Mouse (Mus musculus): ENCODE results near the gene Pla2g7. TPM values are rescaled to one million over a fixed set of nuclear protein-coding genes. Genes with fewer than 3 reads are reported as not detected.

Pla2g7 gene
- polyA plus RNA-seq, 1 experiment from 2014 or later, result 8.5 TPM

DNA sequence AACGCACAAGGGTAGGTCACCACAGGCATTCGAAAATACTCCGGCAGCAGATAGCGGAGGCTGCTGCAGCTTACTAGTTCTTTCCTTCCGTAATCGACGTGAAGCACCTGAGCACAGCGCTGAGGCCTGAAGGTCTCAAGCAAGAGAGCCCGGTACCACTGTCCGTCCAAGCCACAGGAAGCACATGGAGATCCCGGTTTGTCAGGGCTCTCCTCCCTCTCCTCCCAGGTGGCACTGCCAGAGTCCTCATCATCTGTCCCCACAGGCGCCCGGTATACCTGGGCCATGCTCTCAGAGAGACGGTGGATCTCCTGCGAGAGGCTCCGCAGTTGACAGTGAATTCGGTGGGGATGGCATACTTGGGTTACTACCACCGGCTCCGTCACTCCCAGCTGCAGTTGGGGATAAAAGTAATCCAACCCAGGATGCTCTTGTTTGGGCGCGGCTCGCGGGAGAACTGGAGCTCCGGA, 61.2 kb downstream of the Pla2g7 start:
- peaks cover 40% of the 10 kb centered on the region for H3K27me3 ChIP-seq
- no peak for ATAC-seq (ENCODE audit: insufficient number of reproducible peaks, insufficient read depth, low FRiP score, low TSS enrichment)
- no peak overlapping the region for H3K27ac ChIP-seq
- no peak overlapping the region; the same call in 1 of the 2 replicates for H3K9ac ChIP-seq
- 23% methylated on average over 24 of the region's 24 CpGs for WGBS
- H3K4me2 ChIP-seq (replicated peaks), result peak overlapping the region; percentile 86
- no peaks in the 10 kb centered on the region for H3K36me3 ChIP-seq
- H3K4me1 ChIP-seq, result peaks cover 16% of the 10 kb centered on the region
- H3K4me3 ChIP-seq, result peak overlapping the region; percentile 44
- H3K9me3 ChIP-seq, result no peaks in the 10 kb centered on the region

DNA sequence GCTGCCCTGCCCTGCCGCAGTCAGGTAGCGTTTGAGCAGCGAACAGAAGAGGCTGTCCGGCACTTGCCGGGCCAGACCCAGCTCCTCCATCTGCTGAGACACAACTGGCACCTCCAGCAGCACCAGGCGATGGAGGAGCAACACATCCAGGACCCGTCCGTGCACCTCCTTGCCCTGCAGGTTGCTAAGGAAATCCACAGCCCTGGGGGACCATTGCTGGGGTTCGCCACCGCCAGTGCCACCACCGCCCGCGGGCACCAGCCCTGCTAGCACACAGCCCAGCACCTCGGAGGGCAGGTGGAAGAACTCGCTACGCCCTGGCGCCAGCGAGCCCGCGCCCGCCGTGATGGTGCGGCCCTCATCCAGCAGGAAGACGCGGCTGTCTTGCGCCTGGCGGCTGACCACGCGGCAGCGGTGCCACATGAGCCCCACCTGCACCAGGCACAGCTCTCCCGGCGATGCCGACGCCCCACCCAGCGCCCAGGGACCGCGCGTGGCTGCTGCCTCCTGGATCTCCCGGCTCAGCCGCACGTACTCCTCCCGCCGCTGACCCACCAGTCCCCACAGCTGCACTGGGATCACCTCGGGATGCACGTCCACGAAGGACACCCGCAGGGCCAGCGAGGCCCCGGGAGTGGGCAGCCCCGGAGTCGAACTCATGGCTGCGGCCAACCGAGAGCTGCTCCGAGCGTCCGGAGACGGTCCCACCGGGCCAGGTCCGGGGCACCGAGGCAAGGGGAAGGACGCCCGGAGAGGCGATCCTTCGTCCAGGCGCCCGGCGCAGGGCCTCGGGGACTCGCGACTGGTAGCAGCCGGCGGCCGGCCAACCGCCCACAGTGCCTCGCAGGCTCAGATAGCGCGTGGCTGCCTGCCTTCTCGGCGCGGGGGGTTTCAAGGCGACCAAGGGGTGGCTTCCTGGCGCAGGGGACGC, 61.9 kb downstream of the Pla2g7 start, which contains the start of gene Tdrd6:
Gene Tdrd6, minus strand, starts transcription at position 804 of the 931 bp plus-strand sequence.
- WGBS, result 3% methylated on average over 83 of the region's 83 CpGs
- peak within 1 kb of the TSS; percentile 86 for H3K4me2 ChIP-seq (replicated peaks)
- 0 out of 2 replicates have a peak, but pooled peaks have one; percentile 52 for ATAC-seq (ENCODE audit: insufficient number of reproducible peaks, insufficient read depth, low FRiP score, low TSS enrichment)
- H3K9me3 ChIP-seq, result no peaks in the 10 kb centered on the region
- peaks cover 16% of the 10 kb centered on the region for H3K4me1 ChIP-seq
- H3K36me3 ChIP-seq, result no peaks in the 10 kb centered on the region
- no peak within 1 kb of the TSS for H3K27ac ChIP-seq
- H3K4me3 ChIP-seq, result peak within 1 kb of the TSS; percentile 44
- H3K9ac ChIP-seq, result peak within 1 kb of the TSS; percentile 42
- H3K27me3 ChIP-seq, result peaks cover 40% of the 10 kb centered on the region

DNA sequence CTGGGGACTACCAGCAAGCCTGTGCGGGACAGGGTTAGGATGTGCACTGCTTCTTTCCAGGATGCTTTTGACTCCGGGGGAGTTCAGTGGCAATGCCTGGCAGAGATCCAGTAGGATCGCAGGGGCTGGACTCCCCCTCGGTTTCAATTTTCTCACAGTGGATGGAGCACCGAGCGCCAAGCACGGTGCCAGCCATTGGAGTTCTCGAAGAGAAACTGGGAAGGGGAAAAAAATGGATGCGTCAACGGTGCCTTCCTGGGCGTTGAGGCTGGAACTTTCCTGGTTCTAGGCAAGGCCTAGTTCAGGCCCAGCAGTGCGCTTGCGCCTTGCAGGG, 62.5 kb downstream of the Pla2g7 start:
- Histone ChIP-seq H3K4me3 (peak overlapping the region; percentile 44), H3K4me2 (replicated peaks) (peak overlapping the region; percentile 86), H3K4me1 (peaks cover 16% of the 10 kb centered on the region), H3K36me3 (no peaks in the 10 kb centered on the region), H3K27ac (no peak overlapping the region), H3K9ac (no peak overlapping the region), H3K9me3 (no peaks in the 10 kb centered on the region), H3K27me3 (peaks cover 40% of the 10 kb centered on the region)
- ATAC-seq (ENCODE audit: insufficient number of reproducible peaks, insufficient read depth, low FRiP score, low TSS enrichment), result no peak
- 41% methylated on average over 13 of the region's 13 CpGs for WGBS

DNA sequence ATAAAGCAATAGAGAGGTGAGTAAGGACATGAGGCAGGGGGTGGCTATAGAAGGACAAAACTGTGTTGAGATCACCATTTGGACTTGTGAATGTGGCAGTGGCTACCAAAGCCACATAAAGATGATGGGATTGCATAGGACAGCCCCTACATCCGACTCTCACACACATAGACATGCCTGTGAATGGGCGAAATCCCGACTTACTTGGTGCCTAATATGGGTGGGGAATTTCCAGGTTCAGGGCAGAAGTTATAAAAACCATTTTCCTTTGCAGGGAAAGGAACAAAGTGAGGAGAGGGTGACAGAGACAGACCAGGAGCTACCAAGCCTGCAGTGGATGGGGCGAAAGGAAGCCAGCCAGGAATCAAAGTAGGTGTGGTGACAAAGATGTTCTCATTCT, 69.2 kb downstream of the Pla2g7 start:
- Histone ChIP-seq H3K4me2 (replicated peaks) (no peak overlapping the region), H3K9ac (no peak overlapping the region), H3K27ac (no peak overlapping the region), H3K4me3 (no peak overlapping the region), H3K36me3 (peaks cover 3% of the 10 kb centered on the region; the same call in 1 of the 2 replicates), H3K27me3 (no peaks in the 10 kb centered on the region; the same call in 1 of the 2 replicates), H3K4me1 (no peaks in the 10 kb centered on the region), H3K9me3 (no peaks in the 10 kb centered on the region)
- WGBS, result 95% methylated on average over 4 of the region's 4 CpGs
- ATAC-seq (ENCODE audit: insufficient number of reproducible peaks, insufficient read depth, low FRiP score, low TSS enrichment), result no peak

DNA sequence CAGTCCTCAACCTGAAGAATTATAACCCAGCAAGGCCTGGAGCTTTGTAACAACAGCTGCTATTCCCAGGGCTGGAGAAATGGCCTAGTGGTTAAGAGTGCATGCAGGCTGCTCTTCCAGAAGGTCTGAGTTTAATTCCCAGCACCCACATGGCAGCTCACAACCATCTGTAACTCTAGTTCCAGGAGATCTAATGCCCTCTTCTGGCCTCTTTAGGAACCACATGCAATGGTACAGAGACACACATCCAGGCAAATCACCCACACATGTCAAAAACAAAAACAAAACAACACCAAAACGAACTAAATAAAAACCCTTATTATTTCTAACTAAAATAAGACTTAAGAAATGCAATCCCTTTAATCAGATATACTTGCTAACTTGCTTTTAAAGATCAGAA, 72.9 kb downstream of the Pla2g7 start:
- Histone ChIP-seq H3K27me3 (no peaks in the 10 kb centered on the region), H3K4me1 (no peaks in the 10 kb centered on the region), H3K4me2 (replicated peaks) (no peak overlapping the region), H3K36me3 (peaks cover 24% of the 10 kb centered on the region), H3K9ac (no peak overlapping the region), H3K9me3 (no peaks in the 10 kb centered on the region), H3K27ac (no peak overlapping the region), H3K4me3 (no peak overlapping the region)
- 85% methylated on average over 1 of the region's 1 CpGs for WGBS
- no peak for ATAC-seq (ENCODE audit: insufficient number of reproducible peaks, insufficient read depth, low FRiP score, low TSS enrichment)

DNA sequence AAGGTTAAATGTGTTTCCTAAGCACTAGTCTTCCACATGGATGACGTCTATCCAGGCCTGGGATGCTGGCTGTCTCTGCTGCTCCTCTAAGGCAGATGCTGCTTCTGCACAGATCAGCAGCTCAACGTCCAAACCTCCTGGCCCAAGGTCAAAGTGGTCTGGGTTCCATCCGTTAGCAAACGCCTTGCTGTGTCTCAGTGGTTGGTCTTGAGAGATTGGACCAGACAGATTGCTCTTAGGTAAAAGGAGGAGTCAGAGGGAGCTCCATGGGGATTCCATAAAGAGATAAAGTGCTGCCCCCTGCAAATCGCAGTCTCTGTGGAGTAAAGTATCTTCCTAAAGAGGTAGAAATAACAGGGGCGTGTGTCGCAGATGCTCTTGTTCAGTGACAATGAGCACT, 75.3 kb downstream of the Pla2g7 start:
- Histone ChIP-seq H3K27ac (no peak overlapping the region), H3K4me2 (replicated peaks) (no peak overlapping the region), H3K9me3 (no peaks in the 10 kb centered on the region), H3K4me1 (no peaks in the 10 kb centered on the region), H3K27me3 (no peaks in the 10 kb centered on the region), H3K36me3 (peaks cover 31% of the 10 kb centered on the region), H3K4me3 (no peak overlapping the region), H3K9ac (no peak overlapping the region)
- no peak for ATAC-seq (ENCODE audit: insufficient number of reproducible peaks, insufficient read depth, low FRiP score, low TSS enrichment)
- WGBS, result 85% methylated on average over 7 of the region's 7 CpGs

DNA sequence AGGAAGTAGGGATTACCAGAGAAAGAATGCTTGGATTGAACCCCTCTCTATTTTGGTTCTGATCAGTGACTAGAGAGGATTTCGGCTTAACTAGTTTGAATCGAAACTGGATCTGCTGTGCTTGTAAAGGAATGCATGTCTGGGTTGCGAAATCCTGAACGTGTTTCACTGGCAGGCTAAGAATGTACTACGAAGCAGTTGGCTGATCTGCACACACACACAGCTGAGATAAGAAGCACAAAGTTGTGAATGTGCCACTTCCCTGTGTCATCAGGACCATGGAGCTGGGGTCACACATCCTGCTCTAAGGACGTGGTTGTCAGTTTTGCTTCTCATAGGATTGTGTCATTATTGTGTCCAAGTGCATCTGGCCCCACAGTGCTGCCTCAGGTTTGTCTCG, 76.5 kb downstream of the Pla2g7 start:
- H3K4me3 ChIP-seq, result no peak overlapping the region
- no peak overlapping the region for H3K4me2 ChIP-seq (replicated peaks)
- WGBS, result 75% methylated on average over 7 of the region's 7 CpGs
- H3K27ac ChIP-seq, result no peak overlapping the region
- peaks cover 33% of the 10 kb centered on the region for H3K36me3 ChIP-seq
- no peak overlapping the region for H3K9ac ChIP-seq
- H3K27me3 ChIP-seq, result no peaks in the 10 kb centered on the region
- no peaks in the 10 kb centered on the region for H3K4me1 ChIP-seq
- no peak for ATAC-seq (ENCODE audit: insufficient number of reproducible peaks, insufficient read depth, low FRiP score, low TSS enrichment)
- no peaks in the 10 kb centered on the region for H3K9me3 ChIP-seq

DNA sequence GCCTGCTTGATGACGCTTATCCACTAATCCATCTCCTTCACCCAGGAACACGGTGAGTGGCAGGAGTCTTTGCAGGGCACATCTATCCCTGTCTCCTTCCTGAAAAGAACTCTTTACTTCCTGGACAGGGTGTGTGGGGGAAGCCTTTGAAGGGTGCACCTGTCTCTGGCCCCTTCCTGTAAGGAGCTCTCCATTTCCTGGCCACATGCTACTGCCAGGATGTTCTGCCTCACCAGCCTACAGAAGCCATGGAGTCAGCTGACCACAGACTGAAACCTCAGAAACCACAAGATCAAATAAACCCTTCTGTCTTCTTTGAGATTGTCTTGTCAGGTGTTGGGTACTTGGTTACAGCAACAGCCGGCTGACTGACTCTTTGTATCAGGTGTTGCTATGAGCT, 77.2 kb downstream of the Pla2g7 start:
- no peak overlapping the region for H3K27ac ChIP-seq
- no peaks in the 10 kb centered on the region for H3K9me3 ChIP-seq
- H3K4me1 ChIP-seq, result no peaks in the 10 kb centered on the region
- no peak overlapping the region for H3K4me3 ChIP-seq
- no peak overlapping the region for H3K4me2 ChIP-seq (replicated peaks)
- WGBS, result 89% methylated on average over 3 of the region's 3 CpGs
- ATAC-seq (ENCODE audit: insufficient number of reproducible peaks, insufficient read depth, low FRiP score, low TSS enrichment), result no peak
- H3K36me3 ChIP-seq, result peaks cover 36% of the 10 kb centered on the region
- H3K9ac ChIP-seq, result no peak overlapping the region
- no peaks in the 10 kb centered on the region for H3K27me3 ChIP-seq

DNA sequence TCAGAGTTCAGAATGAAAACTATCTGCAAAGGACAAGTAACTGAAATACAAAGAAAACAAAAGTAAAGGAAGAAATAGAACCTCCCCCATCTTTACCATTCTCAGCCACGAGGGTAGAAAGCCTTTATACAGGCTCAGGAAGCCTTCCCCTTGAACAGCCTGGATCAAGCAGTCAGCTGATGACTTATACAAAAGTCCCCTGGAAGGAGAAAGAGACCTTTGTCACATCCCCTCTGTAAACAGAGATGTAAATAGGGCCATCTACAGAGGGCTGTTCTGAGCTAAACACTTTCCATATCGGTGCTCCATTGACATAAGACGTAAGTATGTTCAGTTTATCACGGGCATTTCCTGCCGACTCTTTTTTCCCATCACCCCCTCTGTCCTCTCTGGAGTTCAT, 79.0 kb downstream of the Pla2g7 start:
- H3K36me3 ChIP-seq, result peaks cover 44% of the 10 kb centered on the region
- no peak overlapping the region for H3K27ac ChIP-seq
- H3K4me3 ChIP-seq, result no peak overlapping the region
- no peaks in the 10 kb centered on the region for H3K27me3 ChIP-seq
- H3K9ac ChIP-seq, result no peak overlapping the region
- H3K4me1 ChIP-seq, result no peaks in the 10 kb centered on the region
- H3K9me3 ChIP-seq, result no peaks in the 10 kb centered on the region
- ATAC-seq (ENCODE audit: insufficient number of reproducible peaks, insufficient read depth, low FRiP score, low TSS enrichment), result no peak
- 52% methylated on average over 5 of the region's 5 CpGs for WGBS
- no peak overlapping the region for H3K4me2 ChIP-seq (replicated peaks)

DNA sequence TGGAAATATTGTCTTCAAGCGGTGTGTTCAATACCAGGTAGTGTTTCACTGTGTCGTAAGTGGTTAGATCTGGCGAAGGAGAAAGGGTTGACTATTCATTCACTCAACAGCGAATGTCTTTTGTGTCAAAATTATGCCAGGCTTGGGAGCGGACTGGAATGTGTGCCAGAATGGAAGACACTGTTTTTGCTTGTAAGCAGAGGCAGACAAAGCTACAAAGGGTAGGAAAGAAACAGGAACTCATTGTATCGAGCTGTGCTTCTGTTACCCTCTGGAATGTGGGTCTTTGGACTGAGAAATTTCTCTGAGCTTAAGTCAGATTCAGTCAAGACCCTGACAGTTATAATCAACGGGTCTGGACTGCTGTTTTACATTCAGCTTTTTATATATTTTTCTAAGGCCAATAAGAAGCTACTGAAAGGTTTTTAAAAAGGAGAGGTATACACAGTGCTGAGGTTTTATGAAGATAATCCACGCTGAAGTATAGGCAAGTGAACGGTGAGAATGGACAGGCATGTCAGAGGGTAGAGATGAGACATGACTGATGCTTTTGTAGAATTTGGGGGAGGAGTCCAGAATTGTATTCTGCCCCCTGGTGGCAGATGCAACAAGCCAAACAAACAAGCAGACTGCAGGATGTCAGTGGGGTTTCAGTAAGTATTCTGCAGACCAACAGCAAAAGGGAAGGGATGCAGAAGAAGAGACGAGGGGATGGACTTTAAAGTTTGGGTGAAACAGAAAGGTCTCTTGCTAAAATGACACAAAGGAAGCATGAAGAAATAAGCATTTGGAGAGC, 81.9 kb downstream of the Pla2g7 start:
- Histone ChIP-seq H3K27me3 (no peaks in the 10 kb centered on the region), H3K9ac (no peak overlapping the region), H3K27ac (no peak overlapping the region), H3K36me3 (peaks cover 44% of the 10 kb centered on the region), H3K9me3 (no peaks in the 10 kb centered on the region), H3K4me1 (no peaks in the 10 kb centered on the region), H3K4me3 (no peak overlapping the region), H3K4me2 (replicated peaks) (no peak overlapping the region)
- no peak for ATAC-seq (ENCODE audit: insufficient number of reproducible peaks, insufficient read depth, low FRiP score, low TSS enrichment)
- 78% methylated on average over 10 of the region's 10 CpGs for WGBS

DNA sequence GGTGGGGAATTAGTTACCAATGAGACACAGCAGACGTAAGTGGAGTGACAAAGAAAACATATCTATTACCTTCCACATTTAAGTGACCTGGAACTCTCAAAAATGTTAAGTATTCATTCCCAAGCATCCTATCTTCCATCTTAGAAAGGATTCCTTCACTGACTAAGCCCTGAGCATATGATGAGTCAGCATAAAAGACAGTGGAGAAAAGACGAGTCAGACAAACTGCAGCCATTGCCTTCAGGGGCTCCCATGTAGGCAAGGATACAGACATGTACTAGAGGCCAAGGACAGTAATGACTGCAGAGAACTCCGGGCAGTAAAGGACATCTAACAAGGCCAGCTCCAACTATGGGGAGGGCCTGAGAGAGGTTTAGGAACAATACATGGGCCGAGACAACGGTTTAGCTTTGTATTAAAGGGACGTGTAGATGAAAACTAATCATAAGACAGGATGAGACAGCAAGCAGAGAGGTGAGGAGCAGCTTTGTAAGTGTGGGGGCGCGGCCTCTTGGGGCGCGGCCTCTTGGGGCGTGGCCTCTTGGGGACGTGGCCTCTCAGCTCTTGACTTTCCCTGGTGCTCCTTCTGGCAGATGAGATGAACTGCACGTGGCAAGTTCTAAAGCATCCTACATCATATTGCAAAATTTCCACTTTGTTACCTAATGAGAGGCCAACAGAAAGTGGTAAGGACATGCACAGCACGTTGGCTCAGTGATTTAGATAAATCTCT, 83.6 kb downstream of the Pla2g7 start:
- H3K4me3 ChIP-seq, result no peak overlapping the region
- H3K9me3 ChIP-seq, result no peaks in the 10 kb centered on the region
- peaks cover 33% of the 10 kb centered on the region for H3K36me3 ChIP-seq
- no peaks in the 10 kb centered on the region for H3K4me1 ChIP-seq
- H3K4me2 ChIP-seq (replicated peaks), result no peak overlapping the region
- H3K27me3 ChIP-seq, result no peaks in the 10 kb centered on the region
- H3K27ac ChIP-seq, result no peak overlapping the region
- no peak overlapping the region for H3K9ac ChIP-seq
- WGBS, result 71% methylated on average over 14 of the region's 14 CpGs
- ATAC-seq (ENCODE audit: insufficient number of reproducible peaks, insufficient read depth, low FRiP score, low TSS enrichment), result no peak

Measured in embryonic facial prominence, embryonic 12.5 days (tissue).